Mouse (Mus musculus) left cerebral cortex, adult 8-10 months (tissue): ENCODE data around the gene Crybg1. TPM values are rescaled to one million over a fixed set of nuclear protein-coding genes. Genes with fewer than 3 reads are reported as not detected.

ENCODE experiments used
- DNase-seq, 2 experiments: peaks; one replicate each; pipeline ENCODE4 v3.0.0; 2022; ENCODE audit warnings: low spot score in 2 of 2
- total RNA-seq, 4 experiments: library from RNA; stranded (reverse); gene quantifications; 2 replicates each; pipeline ENCODE4 v1.2.4; 2022

The Crybg1 gene
- total RNA-seq, 4 experiments from 2014 or later, result 0.59 to 0.85 (median 0.67) TPM

GRCm38 (mm10) chr10:44094794-44095193, 53.9 kb downstream of the Crybg1 start:
- no peak for DNase-seq

- DNase-seq, result no peak
These were observed 56.9 kb downstream of the Crybg1 start for GRCm38 (mm10) chr10:44091757-44092156.

- DNase-seq, result no peak
These were observed 68.3 kb downstream of the Crybg1 start for GRCm38 (mm10) chr10:44080351-44080750.

- DNase-seq, result peak in 1 of 2 experiments; percentile 10
These were observed 69.7 kb downstream of the Crybg1 start for GRCm38 (mm10) chr10:44078799-44079521.

GRCm38 (mm10) chr10:44071095-44071494, 77.6 kb downstream of the Crybg1 start:
- DNase-seq, result no peak

- DNase-seq, result no peak
These were observed 79.5 kb downstream of the Crybg1 start for GRCm38 (mm10) chr10:44069131-44069530.

- no peak for DNase-seq
These were observed 82.7 kb downstream of the Crybg1 start for GRCm38 (mm10) chr10:44065848-44066360.

GRCm38 (mm10) chr10:44062981-44063380, 85.7 kb downstream of the Crybg1 start:
- no peak for DNase-seq

- peak in 1 of 2 experiments; percentile 43 for DNase-seq
These were observed 97.7 kb downstream of the Crybg1 start for GRCm38 (mm10) chr10:44050913-44051312.

- DNase-seq, result no peak
These were observed 103.9 kb downstream of the Crybg1 start for GRCm38 (mm10) chr10:44044727-44045126.

GRCm38 (mm10) chr10:44043630-44044029, 105.0 kb downstream of the Crybg1 start:
- no peak for DNase-seq

- no peak for DNase-seq
These were observed 109.5 kb downstream of the Crybg1 start for GRCm38 (mm10) chr10:44039185-44039584.

- no peak for DNase-seq
These were observed 110.6 kb downstream of the Crybg1 start for GRCm38 (mm10) chr10:44037918-44038544.

GRCm38 (mm10) chr10:44029566-44029965, 119.1 kb downstream of the Crybg1 start:
- no peak for DNase-seq

GRCm38 (mm10) chr10:44027226-44027625, 121.4 kb downstream of the Crybg1 start:
- no peak for DNase-seq

GRCm38 (mm10) chr10:44026105-44026504, 122.5 kb downstream of the Crybg1 start:
- DNase-seq, result no peak

- DNase-seq, result no peak
These were observed 123.9 kb downstream of the Crybg1 start for GRCm38 (mm10) chr10:44024705-44025104.

- DNase-seq, result no peak
These were observed 128.5 kb downstream of the Crybg1 start for GRCm38 (mm10) chr10:44020141-44020540.

- DNase-seq, result no peak
These were observed 130.1 kb downstream of the Crybg1 start for GRCm38 (mm10) chr10:44018562-44018961.

- DNase-seq, result no peak
These were observed 133.0 kb downstream of the Crybg1 start for GRCm38 (mm10) chr10:44015631-44016030.

- DNase-seq, result no peak
These were observed 134.8 kb downstream of the Crybg1 start for GRCm38 (mm10) chr10:44013885-44014284.

GRCm38 (mm10) chr10:44011408-44011807, 137.2 kb downstream of the Crybg1 start:
- DNase-seq, result no peak

- DNase-seq, result no peak
These were observed 139.8 kb downstream of the Crybg1 start for GRCm38 (mm10) chr10:44008808-44009207.
